Mouse (Mus musculus): ENCODE measurements around the gene Nckap5.

DNA sequence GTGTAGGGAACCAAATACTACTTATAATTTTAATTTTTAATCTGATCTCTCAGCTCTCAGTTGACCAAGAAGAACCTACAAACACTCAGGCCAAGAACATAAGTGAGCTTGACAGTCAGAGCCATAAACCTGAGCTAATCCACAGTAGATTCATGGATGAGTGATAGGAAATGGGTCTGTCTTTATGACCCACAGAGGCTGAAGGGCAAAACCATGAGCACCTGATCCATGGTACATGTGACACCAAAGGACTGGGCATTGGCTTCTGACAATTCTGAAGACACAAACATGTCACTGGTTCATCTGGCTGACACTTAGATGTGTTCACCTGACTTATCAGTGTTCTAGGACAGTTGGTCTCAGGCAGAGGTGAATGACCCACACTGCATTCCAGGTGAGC is 98.9 kb downstream of the Nckap5 start:
- TF ChIP-seq POLR2A (IDR thresholded peaks at IDR 0.05; ENCODE audit: insufficient read length, low read depth), result no peak
- TF ChIP-seq MYOG (IDR thresholded peaks at IDR 0.05; ENCODE audit: control insufficient read depth in 1 of 3, insufficient read depth in 1 of 3, insufficient read length in 2 of 3, low read depth in 2 of 3), result no peak
- TF ChIP-seq POLR2AphosphoS2 (IDR thresholded peaks at IDR 0.05; ENCODE audit: insufficient read length, low read depth), result no peak
- TF ChIP-seq TCF12 (IDR thresholded peaks at IDR 0.05; ENCODE audit: insufficient read depth, poor library complexity, severe bottlenecking), result no peak
- no peak for TF ChIP-seq MAX (IDR thresholded peaks at IDR 0.05; ENCODE audit: low read depth)
- TF ChIP-seq USF1 (IDR thresholded peaks at IDR 0.05; ENCODE audit: low read depth), result no peak
- TF ChIP-seq REST (IDR thresholded peaks at IDR 0.05; ENCODE audit: insufficient read depth, insufficient read length), result no peak
- no peak for TF ChIP-seq MYOD1 (IDR thresholded peaks at IDR 0.05; ENCODE audit: control insufficient read depth in 1 of 3, insufficient read length in 2 of 3, low read depth in 2 of 3)
- no peak for TF ChIP-seq CEBPB (IDR thresholded peaks at IDR 0.05; ENCODE audit: insufficient read depth, poor library complexity, severe bottlenecking)

Measured in myocyte (in vitro differentiated cells).